Mouse (Mus musculus): ENCODE measurements around the gene Trim9.

Gene Trim9

DNA sequence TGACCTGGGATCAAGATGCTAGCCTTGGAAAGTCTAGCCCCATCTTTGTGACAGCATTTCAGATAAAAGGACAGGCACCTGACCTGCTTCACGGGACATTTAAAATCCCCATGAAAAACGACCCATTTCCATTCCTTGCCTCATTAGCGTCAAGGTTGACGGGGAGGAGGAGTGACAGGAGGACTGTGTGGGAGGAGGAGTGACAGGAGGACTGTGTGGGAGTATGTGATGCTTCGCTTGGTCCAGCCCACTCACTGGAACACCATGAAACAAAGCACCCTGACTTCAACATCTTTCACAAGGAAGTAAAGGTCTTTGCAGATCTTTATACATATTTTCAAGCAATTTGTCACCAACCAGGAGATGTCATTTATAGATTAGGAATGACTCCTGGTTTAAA is 139.2 kb downstream of the Trim9 start:
- DNase-seq, result no peak

DNA sequence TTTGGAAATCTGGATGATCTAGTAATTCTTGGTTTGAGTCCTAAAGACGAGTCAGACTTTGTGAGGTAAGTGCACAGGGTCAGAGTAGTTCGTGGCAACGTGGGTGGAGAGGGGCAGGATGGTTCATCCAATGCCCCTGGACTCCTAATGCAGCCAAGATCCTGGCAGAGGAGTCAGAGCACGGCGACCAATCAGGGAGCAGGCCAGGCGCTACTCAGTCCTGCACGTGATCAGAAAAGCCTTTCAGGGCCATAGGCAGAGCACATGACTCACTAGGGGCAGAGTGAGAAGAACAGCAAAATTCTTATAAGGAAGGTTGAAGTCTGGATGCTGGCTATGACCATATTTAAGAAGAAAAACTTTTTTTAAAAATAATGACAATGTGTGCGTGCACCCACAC is 143.0 kb downstream of the Trim9 start:
- no peak for DNase-seq

DNA sequence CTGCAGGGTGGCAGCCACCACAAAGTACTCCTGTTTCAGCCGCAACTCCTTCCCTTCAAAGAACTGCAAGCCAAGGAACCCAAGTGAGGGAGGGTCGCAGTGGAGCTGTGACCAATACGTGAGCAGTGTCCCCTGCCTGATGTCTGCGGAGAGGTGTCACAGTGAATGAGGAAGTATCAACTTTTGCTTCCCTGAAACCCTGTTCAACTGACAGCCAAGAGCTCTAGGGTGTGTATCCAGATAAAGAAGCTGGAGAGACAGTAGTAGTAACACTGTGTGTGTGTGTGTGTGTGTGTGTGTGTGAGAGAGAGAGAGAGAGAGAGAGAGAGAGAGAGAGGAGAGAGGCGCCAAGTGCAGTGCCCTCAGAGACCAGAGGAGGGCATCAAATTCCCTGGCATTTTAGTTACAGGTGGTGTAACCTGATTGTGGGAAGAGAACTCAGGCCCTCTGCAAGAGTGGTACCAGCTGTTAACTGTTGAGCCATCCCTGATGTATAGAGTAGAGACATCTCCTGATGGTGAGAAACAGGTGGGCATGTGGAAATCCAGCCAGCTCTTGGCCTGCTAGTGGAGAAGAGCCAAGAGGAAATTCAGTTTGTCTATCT is 145.4 kb downstream of the Trim9 start:
- DNase-seq, result no peak

DNA sequence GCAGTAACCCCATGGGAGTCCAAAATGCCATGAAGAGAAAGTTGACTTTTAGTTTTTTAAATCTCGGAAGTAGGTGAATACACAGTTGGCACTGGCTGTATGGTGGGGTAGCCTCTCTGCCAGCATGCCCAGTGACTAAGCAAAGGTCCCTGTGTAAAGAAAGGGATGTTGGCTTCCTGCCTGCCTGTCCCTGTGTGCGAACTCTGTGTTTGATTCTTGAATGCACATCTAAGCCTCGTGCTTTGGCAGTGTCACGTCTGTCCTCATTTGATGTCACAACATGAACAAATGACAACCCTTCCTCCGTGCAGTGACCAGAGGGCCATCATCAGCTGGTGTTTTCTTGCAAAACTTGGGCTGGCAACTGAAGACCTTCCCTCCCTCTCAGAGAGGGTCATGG is 151.1 kb downstream of the Trim9 start:
- DNase-seq, result no peak

DNA sequence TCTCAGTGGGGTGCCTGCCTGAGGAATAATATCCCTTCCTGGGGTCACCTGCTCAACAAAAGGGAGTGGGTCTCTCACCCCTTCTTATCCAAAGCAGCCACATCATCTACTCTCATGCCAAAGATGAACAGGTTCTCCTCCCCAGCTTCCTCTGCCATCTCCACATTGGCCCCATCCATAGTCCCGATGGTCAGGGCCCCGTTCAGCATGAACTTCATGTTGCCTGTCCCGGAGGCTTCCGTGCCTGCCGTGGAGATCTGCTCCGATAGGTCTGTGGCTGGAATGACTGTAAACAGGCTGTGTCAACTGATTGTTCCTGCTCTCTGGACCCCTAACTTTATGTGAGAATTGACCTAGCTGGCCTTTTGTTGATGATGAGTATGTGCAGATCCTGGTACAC is 152.0 kb downstream of the Trim9 start:
- DNase-seq, result no peak

Measured in cerebellum, adult 9-11 months (tissue).